Mouse (Mus musculus) leukemia stem cell, adult 10-12 weeks (primary cell): ENCODE results near the gene Vnn3. TPM values are rescaled to one million over a fixed set of nuclear protein-coding genes. Genes with fewer than 3 reads are reported as not detected.

Experiments used
- polyA plus RNA-seq: library from polyadenylated mRNA; stranded (reverse); fragments of >175 nt; gene quantifications from 2 replicates; pipeline ENCODE4 v1.2.3, GENCODE M21; 2012; ENCODE audit warnings: low replicate concordance

The Vnn3 gene
- 0.13 TPM in 1 of 2 replicates, not detected in the other for polyA plus RNA-seq

DNA sequence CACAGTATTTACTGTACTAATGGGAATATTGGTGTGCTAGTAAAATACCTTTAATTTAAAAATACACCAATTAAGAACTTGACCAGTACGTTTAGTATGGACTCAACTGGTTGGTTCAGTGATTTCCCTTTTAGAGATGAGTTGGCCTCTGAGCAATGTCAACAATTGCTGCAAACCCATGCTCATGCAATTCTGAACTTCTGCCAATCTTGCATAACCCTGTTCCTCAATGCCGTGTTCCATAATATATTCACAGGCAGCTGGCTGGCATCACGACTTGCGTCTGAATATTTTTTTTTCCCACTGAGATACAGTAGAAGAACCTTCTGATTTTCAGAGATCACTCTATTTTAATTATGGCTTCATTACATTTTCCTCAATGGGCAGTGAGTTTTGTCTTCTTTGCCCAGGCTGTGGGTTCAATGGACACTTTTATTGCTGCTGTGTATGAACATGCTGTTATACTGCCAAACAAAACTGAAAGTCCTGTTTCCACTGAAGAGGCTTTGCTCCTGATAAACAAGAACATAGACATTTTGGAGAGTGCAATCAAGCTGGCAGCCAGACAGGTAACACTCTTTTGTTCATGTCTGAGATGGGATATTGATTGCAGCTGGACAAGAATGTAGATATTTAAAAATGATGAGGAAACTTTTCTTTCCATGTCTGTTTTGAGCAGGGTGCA is at the start of gene Vnn3:
Gene Vnn3, plus strand, starts transcription at position 235 of the 685 bp plus-strand sequence.

DNA sequence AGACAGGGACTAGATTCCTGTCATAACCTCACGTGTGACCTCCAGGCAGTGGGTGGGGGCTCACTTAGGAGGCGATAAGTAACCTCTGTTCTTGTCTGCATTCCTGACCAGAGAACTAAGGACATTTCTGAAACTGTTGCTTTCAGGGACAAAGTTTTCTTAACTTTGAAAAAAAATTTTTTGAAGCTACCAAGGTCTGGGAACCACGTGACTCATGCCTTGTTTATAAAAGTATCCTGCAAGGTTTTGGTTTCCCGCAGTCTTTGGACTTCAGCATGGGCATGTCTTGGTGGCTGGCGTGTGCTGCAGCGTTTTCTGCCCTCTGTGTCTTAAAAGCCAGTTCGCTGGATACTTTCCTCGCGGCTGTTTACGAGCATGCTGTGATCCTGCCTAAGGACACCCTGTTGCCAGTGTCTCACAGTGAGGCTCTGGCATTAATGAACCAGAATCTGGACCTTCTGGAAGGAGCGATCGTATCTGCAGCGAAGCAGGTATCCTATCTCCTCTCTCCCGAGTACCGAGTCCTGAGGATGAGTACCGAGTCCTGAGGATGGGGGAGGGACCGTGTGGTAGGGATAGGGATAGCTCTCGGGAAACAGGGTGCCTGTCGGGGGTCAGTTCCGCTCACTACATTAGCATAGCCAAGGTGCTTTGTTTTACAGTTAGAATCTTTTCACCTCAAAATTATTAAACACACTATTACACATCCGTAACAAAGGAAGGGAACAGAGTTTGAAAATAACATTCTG is 43.5 kb downstream of the Vnn3 start, which contains the start of gene Vnn1:
Gene Vnn1, plus strand, starts transcription at position 88 of the 749 bp plus-strand sequence.

Other genes starting within 250 kb of the Vnn3 start
- 80.2 and 1,134 TPM in 2 replicates for gene Rps12, start 64.2 kb upstream of the Vnn3 start, polyA plus RNA-seq
- 1.1 and 2.2 TPM in 2 replicates for gene Slc18b1, start 54.5 kb upstream of the Vnn3 start, polyA plus RNA-seq
- gene Vnn1, start 43.2 kb downstream of the Vnn3 start, polyA plus RNA-seq, result not detected in 2 replicates
- not detected in 2 replicates for gene Taar1, start 68.9 kb downstream of the Vnn3 start, polyA plus RNA-seq
- gene Taar2, start 87.1 kb downstream of the Vnn3 start, polyA plus RNA-seq, result not detected in 2 replicates
- not detected in 2 replicates for gene Taar3, start 98.1 kb downstream of the Vnn3 start, polyA plus RNA-seq
- not detected in 2 replicates for gene Taar4, start 109.0 kb downstream of the Vnn3 start, polyA plus RNA-seq
- not detected in 2 replicates for gene Taar5, start 119.2 kb downstream of the Vnn3 start, polyA plus RNA-seq
- gene Taar6, start 134.2 kb downstream of the Vnn3 start, polyA plus RNA-seq, result not detected in 2 replicates
- not detected in 2 replicates for gene Taar7a, start 142.0 kb downstream of the Vnn3 start, polyA plus RNA-seq
- gene Taar7b, start 148.5 kb downstream of the Vnn3 start, polyA plus RNA-seq, result not detected in 2 replicates
- not detected in 2 replicates for gene Taar7d, start 175.8 kb downstream of the Vnn3 start, polyA plus RNA-seq
- not detected in 2 replicates for gene Taar7e, start 186.2 kb downstream of the Vnn3 start, polyA plus RNA-seq
- gene Taar7f, start 198.0 kb downstream of the Vnn3 start, polyA plus RNA-seq, result not detected in 2 replicates
- gene Taar8a, start 225.0 kb downstream of the Vnn3 start, polyA plus RNA-seq, result not detected in 2 replicates
- gene Taar8b, start 240.8 kb downstream of the Vnn3 start, polyA plus RNA-seq, result not detected in 2 replicates